Mouse (Mus musculus) right cerebral cortex, postnatal 10 days (tissue): ENCODE results near the gene Map2k5.

Experiments used
- DNase-seq, 2 experiments: peaks; one replicate each; pipeline ENCODE4 v3.0.0; 2021; ENCODE audit warnings: low spot score in 2 of 2

The Map2k5 gene

GRCm38 (mm10) chr9:63146126-63146855, 231.4 kb downstream of the Map2k5 start:
- DNase-seq, result no peak

- no peak for DNase-seq
These were observed 232.2 kb downstream of the Map2k5 start for GRCm38 (mm10) chr9:63145249-63146125.

GRCm38 (mm10) chr9:63144502-63145248, 233.0 kb downstream of the Map2k5 start:
- DNase-seq, result no peak

GRCm38 (mm10) chr9:63143641-63144501, 233.8 kb downstream of the Map2k5 start:
- no peak for DNase-seq

- DNase-seq, result no peak
These were observed 234.5 kb downstream of the Map2k5 start for GRCm38 (mm10) chr9:63143227-63143626.

- DNase-seq, result no peak
These were observed 235.2 kb downstream of the Map2k5 start for GRCm38 (mm10) chr9:63142335-63143036.

- DNase-seq, result no peak
These were observed 235.9 kb downstream of the Map2k5 start for GRCm38 (mm10) chr9:63141641-63142334.

GRCm38 (mm10) chr9:63140211-63140610, 237.5 kb downstream of the Map2k5 start:
- no peak for DNase-seq

- no peak for DNase-seq
These were observed 238.0 kb downstream of the Map2k5 start for GRCm38 (mm10) chr9:63139661-63140060.

- DNase-seq, result no peak
These were observed 239.2 kb downstream of the Map2k5 start for GRCm38 (mm10) chr9:63138481-63138967.

GRCm38 (mm10) chr9:63137615-63137915, 240.1 kb downstream of the Map2k5 start:
- DNase-seq, result no peak

- no peak for DNase-seq
These were observed 240.7 kb downstream of the Map2k5 start for GRCm38 (mm10) chr9:63136756-63137614.

- DNase-seq, result no peak
These were observed 241.5 kb downstream of the Map2k5 start for GRCm38 (mm10) chr9:63136241-63136640.

GRCm38 (mm10) chr9:63135801-63136200, 241.9 kb downstream of the Map2k5 start:
- peak; percentile 60 to 74 for DNase-seq

- no peak for DNase-seq
These were observed 242.3 kb downstream of the Map2k5 start for GRCm38 (mm10) chr9:63135356-63135755.

GRCm38 (mm10) chr9:63133659-63134058, 244.0 kb downstream of the Map2k5 start:
- no peak for DNase-seq

- DNase-seq, result peak; percentile 95 to 96
These were observed 244.8 kb downstream of the Map2k5 start for GRCm38 (mm10) chr9:63132673-63133601.
